Mouse (Mus musculus) adrenal gland, adult 18-20 months (tissue): ENCODE measurements around the gene Man1c1. TPM values are rescaled to one million over a fixed set of nuclear protein-coding genes. Genes with fewer than 3 reads are reported as not detected.

Experiments
- DNase-seq, 2 experiments: peaks; one replicate each; pipeline ENCODE4 v3.0.0; 2021 to 2022; ENCODE audit warnings: low spot score in 2 of 2
- total RNA-seq, 2 experiments: library from RNA; stranded (reverse); gene quantifications; 1 replicate in 1 of 2; 2 replicates in 1 of 2; pipeline ENCODE4 v1.2.3; 2021

Gene Man1c1
- total RNA-seq, 2 experiments from 2014 or later = 14.9 to 20.8 TPM

DNA sequence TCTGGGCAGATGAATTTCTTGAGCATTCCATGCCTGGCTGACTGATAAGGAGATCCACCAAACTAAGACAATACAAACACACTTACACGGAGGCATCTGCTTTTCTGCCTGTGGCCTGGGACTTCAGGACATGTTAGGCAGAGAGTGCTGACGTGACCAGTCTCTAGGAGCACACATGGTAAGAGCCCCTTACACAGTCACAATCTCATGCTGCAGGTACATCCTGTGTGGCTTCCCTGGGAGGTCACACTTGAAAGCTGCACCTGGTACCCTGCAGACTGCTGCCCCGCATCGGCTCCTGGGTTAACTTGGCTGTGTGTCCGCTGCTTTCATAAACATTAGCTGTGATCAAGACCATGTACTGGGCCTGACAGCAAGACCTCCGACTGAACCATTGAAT lies 59.7 kb downstream of the Man1c1 start:
- DNase-seq = no peak

DNA sequence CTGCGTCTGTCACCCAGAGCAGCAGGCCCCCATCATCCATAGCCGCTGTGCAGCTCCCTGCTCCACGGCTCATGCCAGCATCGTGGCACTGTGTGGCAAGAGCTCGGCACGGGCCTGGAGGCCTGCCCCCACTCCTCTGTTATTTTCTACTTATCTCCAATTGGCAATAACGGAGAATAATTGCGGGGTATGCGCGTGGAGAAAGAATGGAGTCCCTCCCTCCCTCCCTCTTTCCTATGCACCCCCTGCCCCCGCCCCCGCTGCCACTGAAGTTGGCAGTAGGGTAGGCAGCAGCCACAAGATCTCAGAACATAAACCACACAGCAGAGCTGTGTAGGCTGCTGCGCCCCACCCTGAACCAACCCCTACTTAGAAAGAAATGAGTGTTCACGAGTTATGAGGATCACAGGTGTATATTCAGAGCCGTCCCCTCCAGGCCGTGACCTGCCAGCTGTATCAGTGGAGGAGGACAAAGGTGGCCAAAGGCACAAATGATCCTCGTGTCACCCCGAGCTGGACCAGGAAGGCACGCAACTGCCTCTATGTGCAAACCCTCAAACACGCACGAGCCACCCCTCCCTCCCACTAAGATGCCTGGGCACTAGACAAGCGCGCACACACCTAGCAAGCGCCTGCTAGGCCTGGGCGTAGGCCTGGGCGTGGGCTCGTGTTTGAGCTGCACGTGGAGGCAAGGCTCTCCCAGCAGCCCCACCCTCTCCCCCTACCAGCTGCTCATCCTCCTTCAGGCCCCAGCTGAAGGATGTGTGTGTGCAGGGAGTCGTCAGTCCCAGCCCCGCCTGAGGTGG lies 62.2 kb downstream of the Man1c1 start:
- DNase-seq = no peak

DNA sequence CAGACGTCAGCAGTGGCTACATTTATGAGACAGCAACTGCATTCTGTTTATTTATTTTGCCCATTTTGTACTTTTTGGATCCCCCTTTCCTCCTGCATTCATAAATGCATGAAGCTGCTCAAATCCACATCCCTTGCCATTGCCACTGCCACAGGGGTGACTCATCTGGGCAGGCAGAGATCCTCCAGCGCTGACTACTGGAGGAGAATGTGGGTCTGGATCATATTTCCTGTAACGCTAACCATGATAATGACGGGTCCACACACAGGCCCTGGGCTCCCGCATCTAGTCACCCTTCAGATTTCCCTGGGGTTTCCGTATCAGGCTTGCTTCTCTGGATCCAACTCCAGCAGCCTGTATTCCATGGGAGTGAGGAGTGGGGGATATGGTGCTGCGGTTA lies 64.8 kb downstream of the Man1c1 start:
- DNase-seq = no peak

DNA sequence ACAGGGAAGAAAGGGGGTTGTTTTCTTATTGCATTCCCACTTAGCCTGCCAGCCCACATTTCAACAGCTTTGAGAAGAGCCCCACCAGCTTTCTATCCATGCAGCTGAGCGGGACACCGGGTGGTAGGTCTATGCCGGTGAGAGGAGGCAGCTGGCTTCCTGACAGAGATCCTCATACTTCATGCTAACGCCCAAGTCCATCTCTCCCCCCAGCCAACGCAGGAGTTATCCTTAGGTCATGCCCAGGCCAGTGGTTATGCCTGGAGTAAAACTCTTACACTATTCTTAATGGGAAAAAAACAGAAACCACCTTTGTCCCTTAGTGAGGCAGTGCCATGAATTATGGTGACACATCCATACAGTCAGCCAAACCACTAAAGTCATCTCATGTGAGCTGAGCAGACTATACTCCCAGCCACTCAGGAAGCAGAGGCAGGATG lies 66.0 kb downstream of the Man1c1 start:
- DNase-seq = no peak

DNA sequence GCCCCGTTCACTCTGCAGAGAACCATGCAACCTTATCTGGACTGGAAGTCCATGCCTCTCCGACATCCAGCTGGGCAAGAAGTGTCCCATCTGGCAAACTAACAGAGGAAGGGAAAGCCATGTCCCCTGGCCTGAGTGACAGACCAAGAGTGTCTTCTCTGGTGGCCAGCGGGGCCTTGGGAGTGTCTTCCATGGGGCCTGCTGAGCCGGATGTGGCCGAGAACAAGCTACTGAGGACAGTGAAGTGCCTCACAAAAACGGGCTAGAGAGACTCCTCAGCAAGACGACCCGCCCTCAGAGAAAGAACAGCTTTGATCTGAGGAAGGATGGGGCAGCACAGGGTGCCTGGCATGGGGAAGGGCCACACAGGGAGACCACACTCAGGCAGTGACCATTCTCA lies 67.7 kb downstream of the Man1c1 start:
- DNase-seq = no peak

DNA sequence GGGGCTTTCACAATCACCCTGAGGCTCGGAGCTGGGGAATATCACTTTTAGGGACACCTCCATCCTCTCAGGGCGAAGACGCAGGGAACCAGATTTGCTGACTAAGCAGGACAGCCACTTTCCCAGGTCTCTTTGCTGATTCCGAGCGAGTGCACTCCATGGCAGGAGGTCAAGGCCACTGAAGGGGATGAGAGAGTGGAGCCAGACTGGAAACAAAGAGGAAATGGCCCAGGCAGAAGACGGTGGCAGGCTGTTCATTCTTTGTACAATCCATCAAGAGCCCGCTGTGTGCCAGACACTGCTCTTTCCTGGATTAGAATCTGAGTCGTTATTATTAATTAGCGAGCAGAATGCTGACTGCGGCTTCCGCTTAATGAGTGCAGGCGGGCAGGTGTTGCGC lies 70.1 kb downstream of the Man1c1 start:
- DNase-seq = no peak

DNA sequence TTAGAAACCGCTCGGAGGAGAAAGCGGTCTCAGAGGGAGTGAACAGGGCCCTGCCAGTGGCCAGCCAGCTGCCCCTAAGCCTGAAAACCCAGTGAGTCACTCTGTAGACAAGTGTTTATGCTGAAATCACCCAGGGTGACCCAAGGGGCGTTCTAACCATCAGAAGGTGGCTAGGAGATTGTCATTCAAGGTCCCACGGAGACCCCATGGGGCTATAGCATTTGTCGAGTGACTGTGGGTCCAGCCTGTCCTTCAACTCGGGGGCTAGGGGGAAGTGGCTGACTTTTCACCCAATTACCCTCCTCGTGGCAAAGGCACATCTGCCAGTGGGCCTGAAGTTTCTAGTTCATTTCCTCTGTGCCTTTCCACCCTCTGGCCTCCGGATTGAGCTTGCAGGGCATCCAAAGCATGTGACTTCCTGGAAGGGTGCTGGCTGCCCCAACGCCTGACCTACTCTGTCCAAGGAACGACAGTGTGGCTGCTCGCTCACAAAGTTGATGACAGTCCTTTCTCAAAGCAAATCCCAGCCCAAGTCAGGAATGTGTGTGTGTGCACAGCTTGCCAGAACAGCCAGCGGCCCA lies 71.9 kb downstream of the Man1c1 start:
- DNase-seq = peak; percentile 21 to 45

DNA sequence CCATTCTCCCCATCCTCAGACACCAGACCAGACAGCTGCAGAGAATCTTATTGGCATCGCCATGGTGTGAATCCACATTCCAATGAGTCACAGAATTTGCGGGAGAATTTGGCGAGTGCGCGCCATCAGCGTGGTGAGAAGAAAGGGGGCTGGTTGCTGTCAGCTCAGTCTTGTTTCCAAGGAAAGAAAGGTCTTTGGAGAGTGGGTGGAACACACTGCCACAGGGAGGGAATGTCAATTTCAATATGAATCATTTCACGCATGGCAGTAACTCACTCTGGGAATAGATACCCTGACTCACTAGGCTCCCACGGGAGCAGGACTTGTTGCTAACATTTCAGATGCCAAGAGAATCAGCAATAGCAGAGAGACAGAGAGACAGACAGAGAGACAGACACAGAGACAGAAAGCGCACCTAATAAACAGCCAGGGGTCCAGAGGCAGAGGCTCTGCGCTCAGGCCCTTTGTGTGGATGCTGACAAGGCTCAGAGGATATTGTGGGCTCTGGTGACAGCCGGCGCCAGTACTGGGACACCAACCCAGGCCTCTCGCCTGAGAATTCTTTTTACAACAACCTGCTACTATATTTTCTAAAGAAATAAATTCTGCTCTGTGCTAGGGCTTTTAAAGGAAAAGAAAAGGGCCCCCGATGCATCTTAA lies 72.5 kb downstream of the Man1c1 start:
- no peak for DNase-seq

DNA sequence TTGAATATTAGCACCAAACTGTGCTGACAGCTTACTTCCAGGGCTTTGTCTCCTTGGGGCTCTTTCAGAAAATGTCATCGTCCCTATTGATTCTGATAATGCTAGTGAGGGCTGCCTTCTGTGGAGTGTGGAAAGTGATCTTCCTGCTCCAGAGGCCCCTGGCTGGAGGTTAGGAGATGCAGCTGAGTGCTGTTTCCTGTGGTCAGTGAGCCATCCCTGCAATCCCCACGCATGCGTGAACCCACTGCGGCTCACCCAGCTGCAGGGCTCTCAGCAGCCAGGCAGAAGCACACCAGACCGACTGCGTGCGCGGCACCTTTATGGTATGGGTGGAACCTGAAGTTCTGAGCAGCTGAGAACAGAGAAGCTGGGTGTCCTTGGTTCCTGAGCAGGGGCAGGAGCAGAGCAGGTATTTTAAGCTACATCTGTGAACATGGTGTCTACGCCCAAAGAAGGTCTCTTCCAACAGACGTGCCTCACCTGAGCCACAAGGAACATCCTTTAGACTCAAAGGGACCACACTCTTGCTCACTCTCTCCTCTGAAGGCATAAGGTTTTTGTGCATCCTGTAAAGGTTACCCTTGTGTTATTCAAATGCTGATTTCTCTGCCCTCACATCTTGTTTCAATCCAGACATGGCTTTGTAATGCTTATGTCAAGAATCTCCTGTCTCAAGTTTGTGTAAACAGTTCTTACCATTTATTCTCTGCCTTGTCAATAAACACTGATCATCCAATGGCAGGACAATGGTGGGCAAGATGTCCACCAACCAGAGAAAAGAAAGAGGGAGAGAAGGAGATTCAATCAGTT lies 75.3 kb downstream of the Man1c1 start:
- DNase-seq = no peak

DNA sequence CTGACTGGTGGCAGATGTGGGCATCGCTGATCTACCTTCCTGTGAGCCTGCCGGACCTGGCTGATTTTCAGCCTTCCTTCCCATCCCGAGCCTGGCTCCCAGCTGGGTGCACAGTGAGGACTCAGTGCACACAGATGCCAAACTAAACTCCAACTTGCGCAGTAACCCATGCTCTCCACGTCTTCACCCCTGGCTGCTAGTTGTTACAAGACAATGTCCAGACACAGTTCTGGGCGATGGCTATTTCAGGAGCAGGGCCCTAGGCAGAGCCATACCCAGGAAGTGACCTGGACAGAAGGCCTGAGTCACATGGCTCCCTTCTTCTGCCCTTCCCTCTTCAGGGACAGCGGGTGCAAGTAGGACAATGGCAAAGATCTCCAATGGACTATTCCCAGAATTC lies 76.0 kb downstream of the Man1c1 start:
- DNase-seq = no peak

DNA sequence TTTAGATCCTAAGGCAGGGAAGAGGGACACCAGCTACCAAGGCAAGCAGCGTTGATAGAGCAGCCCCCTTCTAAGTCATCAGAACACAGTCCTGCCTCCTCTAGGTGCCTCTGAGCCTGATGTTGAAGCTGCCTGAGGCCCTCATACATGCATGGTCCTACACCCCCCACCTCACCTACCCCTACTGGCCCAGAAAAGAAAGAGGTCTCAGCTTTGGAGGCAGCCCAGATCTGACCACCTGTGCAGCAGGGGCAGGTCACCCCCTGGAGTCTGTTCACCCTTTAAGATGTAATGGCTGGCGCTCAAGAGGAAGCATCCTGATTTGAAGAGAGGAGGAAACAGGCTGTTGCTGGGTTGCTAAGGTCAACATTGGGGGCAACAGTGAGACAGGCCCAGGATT lies 77.2 kb downstream of the Man1c1 start:
- DNase-seq = no peak

DNA sequence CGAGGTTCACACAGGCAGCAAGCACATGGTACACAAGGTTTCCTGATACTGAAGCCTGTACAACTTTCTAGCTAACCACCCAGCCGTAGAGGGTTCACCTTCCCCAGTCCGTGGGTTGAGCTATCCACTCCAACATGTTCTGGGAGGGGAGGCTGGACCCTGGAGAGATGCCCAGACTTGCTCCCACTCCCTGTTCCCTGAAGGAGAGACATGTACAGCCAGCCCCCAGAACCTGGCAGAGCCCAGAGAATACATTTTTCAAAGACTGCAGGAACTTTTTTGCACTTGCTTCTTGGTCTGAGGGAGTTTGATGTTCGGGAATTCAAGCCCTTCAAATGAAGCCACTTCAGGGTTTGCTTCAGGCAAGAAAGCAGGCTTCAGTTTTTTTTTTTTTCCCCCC lies 77.7 kb downstream of the Man1c1 start:
- DNase-seq = no peak

DNA sequence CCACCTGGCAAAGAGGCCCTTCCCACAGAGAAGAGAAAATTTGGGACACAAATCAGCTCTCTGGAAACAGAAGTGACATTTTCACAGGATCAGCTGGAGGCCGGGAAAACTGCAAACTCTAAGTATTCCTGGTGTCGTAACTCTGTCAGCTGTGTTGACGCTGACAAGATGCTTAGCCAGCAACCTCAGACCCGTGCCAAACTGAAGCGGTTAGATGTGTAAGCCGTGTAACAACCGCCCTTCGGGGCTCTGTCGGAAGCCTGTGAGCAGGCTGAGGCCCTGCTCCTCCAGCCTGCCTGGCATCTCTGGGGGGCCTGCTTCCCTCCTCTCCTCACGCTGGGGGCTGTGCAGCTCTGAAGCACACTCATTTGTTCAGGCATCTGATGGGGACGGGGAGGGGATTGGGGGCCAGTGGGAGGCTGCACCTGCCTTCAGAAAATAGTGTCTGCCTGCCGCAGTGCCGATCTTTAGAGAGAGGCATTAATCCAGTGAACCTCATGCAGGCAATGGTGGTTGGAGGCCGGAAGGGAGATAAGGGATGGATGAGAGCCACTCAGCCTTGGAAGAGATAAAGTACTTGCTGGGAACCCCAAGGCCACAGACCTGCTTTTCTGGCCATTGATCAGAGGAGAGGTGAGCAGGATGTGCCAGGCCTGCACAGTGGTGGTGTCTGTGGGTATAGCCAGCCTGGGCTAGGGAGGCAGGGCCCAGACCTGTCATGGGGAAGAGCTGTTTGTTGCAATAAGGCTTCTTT lies 79.8 kb downstream of the Man1c1 start:
- peak in 1 of 2 experiments; percentile 29 for DNase-seq

DNA sequence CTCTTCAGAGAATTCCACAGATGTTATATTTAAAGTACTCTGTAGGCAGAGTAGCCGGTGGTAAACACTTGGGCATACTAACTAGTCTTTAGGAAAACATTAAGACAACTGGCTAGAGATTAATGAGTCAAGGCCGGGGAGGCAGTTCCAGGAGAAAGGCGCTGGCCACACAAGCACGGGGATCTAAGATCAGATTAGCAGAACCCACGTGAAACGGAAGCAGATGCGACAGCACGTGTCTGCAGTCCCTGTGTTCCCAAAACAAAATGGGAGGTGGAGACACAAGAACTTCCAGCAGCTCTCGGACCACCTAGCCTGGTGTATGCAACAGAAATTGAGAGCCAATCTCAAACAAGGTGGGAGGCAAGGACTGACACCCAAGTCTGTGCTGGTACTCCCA lies 82.4 kb downstream of the Man1c1 start:
- DNase-seq = no peak

DNA sequence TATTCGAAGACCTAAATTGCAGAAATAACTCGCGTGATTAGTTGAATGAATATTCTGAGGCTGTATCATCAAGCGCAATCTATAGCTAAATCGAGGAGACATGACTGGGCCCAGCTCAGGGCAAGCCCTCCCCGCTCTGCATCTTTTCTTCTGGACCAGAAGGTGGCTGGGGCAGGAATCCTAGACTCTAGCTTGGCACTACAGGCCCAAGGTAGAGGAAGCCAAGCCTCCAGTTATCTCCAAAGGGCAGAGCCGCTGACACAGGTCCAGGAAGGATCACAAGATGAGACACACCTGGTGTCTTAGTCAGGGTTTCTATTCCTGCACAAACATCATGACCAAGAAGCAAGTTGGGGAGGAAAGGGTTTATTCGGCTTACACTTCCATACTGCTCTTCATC lies 83.8 kb downstream of the Man1c1 start:
- no peak for DNase-seq

DNA sequence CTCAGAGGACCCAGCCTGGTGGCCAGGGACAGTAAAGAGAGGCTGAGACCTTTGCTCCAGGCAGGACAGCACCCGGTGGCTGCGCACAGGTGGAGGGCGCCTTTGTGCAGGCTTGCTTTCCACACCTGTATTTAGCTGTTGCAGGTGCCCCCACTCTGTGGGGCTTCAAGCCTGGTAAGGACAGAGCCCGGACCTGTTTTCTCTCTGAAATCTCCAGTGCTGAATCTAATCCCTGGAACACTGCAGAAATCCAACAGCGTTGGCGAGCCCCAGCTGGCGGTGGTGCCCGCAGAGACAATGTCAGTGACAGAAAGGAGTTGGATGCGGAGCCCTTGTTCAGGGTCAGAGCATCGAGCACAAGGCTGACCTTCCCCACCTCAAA lies 84.6 kb downstream of the Man1c1 start:
- DNase-seq = no peak

DNA sequence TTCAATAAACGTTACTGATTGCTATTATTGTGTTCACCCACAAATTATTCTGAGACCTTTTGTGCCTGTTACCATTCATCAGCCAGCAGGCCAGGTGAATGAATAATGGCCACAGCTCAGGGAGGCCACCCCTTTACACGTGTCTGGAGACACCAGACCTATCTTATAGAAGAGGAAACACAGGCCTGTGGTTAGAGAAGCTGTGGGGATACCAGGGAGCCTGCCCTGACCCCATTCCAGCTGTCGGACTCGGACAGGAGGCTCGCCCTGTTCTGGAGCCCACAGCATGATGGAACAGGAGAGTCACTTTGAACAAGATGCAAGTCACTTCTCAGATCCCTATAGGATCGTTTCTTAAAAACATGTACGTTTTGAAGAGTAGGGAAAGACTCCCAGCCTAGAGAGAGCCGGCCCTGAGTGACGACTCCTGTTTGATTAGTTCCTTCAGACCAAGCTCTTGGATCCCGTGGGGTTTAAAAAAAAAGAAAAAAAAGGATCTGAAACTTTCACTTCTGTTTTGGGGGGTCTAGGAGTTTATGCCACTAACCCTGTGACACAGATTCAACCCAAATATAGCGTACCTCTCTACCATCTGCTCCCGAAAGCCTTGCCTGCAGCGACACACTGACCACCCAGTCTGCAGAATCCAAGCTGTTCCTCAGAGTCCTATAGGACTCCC lies 85.1 kb downstream of the Man1c1 start:
- DNase-seq = no peak

DNA sequence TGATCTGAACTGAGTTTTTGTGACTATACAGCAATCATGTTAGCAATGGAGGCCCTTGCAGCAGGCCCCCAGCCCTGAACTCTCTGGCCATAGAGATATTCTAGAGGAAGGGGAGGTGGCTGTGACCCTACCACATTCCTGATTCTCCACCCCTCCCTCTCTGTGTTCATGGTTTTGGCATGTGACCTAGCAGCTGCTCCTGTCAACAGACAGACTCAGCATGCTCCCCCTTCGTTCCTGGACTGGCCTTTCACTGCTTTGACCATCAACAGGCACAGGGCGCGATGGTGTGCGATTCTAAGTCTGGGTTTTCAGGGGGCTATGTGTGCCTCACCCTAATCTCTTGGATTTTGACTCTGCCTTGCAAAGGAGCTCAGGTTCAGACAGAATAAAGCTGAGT lies 86.3 kb downstream of the Man1c1 start:
- DNase-seq = no peak

DNA sequence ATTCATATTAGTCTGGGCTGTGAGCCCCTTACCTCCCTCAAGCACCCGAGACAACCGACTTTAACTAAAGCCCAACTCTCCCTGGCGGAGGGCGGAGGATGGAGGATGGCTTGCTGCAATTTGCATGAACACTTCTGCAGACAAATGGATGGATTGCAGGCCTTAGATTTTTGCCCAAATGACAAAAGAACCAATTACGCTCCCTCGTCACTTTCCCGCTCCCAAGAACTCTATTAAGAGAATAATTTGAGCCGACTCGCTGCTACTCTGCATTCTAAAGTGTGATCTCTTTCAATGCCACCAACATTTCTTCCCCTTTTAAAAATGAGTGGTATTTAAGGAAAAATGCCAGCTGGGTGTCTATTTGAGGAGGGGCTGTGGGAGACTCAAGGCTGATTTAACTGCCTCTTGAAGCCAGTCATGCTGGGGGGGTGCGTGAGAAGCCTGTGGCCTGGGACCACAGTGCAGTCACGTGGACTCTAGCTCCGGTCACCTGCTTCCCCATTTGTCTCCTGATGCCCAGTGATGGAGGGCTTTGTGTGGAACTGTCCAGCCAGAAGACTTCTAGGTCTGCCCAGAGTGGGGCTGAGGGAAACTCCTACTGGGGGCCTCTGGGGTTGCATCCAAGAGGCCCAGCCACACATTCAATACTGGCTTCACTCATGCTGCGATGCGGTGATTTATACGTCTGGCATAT lies 88.0 kb downstream of the Man1c1 start:
- no peak for DNase-seq
